Mouse (Mus musculus) midbrain, embryonic 12.5 days (tissue): Measurements from ENCODE around the gene Marco. TPM values are rescaled to one million over a fixed set of nuclear protein-coding genes. Genes with fewer than 3 reads are reported as not detected.

ENCODE experiments used
- ATAC-seq: fragments of 200-750 bp; cut with Nextera tagmentation; 2 replicates; pipeline ENCODE4 v1.8.0; 2017; ENCODE audit warnings: low read depth, moderate TSS enrichment, moderate library complexity; ENCODE audit not compliant: low FRiP score
- H3K27ac ChIP-seq: fragments of 300-500 bp; sonication (generic); replicated peaks from 2 replicates; pipeline ENCODE4 v1.5.1; 2016; ENCODE audit warnings: mild to moderate bottlenecking
- H3K27me3 ChIP-seq: fragments of 300-500 bp; sonication (generic); 2 replicates; pipeline ENCODE4 v1.6.1; 2016; ENCODE audit warnings: mild to moderate bottlenecking
- H3K36me3 ChIP-seq: fragments of 300-500 bp; sonication (generic); 2 replicates; pipeline ENCODE4 v1.6.1; 2016
- H3K4me1 ChIP-seq: fragments of 300-500 bp; sonication (generic); 2 replicates; pipeline ENCODE4 v1.6.1; 2016
- H3K4me2 ChIP-seq: fragments of 300-500 bp; sonication (generic); replicated peaks from 2 replicates; pipeline ENCODE4 v1.6.1; 2016; ENCODE audit warnings: mild to moderate bottlenecking, moderate library complexity
- H3K4me3 ChIP-seq: fragments of 300-500 bp; sonication (generic); 2 replicates; pipeline ENCODE4 v1.5.1; 2016; ENCODE audit warnings: mild to moderate bottlenecking
- H3K9ac ChIP-seq: fragments of 300-500 bp; sonication (generic); replicated peaks from 2 replicates; pipeline ENCODE4 v1.6.1; 2016; ENCODE audit warnings: mild to moderate bottlenecking, moderate library complexity
- H3K9me3 ChIP-seq: fragments of 300-500 bp; sonication (generic); 2 replicates; pipeline ENCODE4 v1.6.1; 2016; ENCODE audit warnings: mild to moderate bottlenecking
- WGBS: fragments of 180-500 bp; shearing (Covaris S2); methylation state at CpG from one replicate; pipeline ENCODE4 v1.1.7; 2016; 5-methylcytosine and 5-hydroxymethylcytosine counted together
- polyA plus RNA-seq: library from polyadenylated mRNA; unstranded; fragments of >200 nt; fragmentation: Nextera tagmentation; extraction: Ambion mirVana; gene quantifications from 2 replicates; pipeline ENCODE4 v1.2.1, GENCODE M21; 2016

Marco gene
- not detected in 2 replicates for polyA plus RNA-seq

DNA sequence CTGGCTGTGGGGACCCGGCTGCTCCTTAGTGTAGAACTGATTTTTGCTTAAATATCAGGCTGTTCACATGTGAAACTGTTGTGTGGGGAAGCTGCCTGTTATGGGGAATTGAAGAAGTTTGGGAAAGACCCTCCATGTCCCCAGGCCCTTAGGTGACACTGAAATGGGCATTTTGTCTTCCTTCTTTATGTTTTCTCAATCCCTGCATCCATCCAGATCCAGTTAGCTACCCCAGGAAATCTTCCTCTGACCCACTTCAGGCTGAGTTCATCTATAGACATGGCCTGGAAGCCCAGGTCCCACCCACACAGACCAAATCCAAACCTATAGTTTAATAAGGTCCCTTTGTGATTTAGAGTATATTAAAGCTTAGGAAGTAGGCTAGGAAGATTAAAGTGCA, at the start of gene Marco:
Gene Marco, minus strand, starts transcription at position 101 of the 400 bp plus-strand sequence.
- WGBS, result 71% methylated on average over 1 of the region's 1 CpGs
- no peaks in the 10 kb centered on the region for H3K27me3 ChIP-seq

DNA sequence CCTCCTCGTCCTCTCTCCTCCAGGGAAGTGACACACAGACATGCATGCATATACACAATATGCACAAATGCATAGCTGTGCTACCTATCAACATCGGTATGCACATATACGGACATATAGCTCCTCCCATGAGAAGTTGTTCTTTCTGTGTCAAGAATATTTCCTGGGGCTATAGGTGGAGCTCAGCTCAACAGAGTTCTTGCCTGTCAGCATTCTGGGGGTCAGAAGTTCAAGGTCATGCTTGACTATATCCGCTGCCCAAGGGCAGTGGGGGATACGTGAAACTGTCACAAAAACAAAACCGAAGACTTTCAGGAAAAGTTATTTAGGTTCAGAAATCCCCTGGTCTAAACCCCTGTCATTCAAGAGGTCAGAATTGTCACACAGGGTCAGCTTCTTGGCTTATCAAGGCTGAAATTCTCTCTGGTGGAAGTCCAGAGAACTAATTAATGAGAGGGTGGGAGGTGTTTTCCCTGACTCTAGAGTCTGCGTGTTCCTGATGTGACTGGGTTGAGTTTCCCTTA, 34.7 kb upstream of the Marco start:
- no peak overlapping the region for H3K9ac ChIP-seq
- H3K27ac ChIP-seq, result no peak overlapping the region
- no peak for ATAC-seq
- H3K27me3 ChIP-seq, result no peaks in the 10 kb centered on the region
- no peaks in the 10 kb centered on the region for H3K9me3 ChIP-seq
- 85% methylated on average over 7 of the region's 7 CpGs for WGBS
- H3K4me3 ChIP-seq, result no peak overlapping the region
- no peaks in the 10 kb centered on the region for H3K4me1 ChIP-seq
- no peak overlapping the region for H3K4me2 ChIP-seq
- H3K36me3 ChIP-seq, result no peaks in the 10 kb centered on the region

More for the DNA sequence above, at the start of gene Marco:
- Histone ChIP-seq H3K9me3 (no peaks in the 10 kb centered on the region), H3K36me3 (no peaks in the 10 kb centered on the region), H3K9ac (no peak within 1 kb of the TSS), H3K4me1 (no peaks in the 10 kb centered on the region), H3K4me3 (no peak within 1 kb of the TSS), H3K27ac (no peak within 1 kb of the TSS), H3K4me2 (no peak within 1 kb of the TSS)
- ATAC-seq, result no peak

DNA sequence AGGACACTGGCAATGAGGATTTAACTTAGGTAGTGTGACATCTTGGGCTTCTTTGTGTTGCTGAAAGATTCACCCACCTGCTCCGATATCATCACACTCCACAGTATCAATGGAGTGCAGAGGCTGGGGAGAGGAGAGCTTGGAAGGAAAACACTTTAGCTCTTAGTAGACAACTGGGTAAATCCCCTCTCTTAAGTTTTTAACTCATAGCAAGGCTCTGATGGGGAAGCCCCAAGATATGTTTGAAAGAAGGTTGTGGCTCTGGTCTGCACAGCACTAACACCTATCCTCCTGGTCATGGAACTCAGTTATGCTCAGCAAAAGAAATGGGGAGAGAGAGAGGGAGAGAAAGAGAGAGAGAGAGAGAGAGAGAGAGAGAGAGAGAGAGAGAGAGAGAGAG, 32.2 kb upstream of the Marco start:
- no peak overlapping the region for H3K9ac ChIP-seq
- H3K4me3 ChIP-seq, result no peak overlapping the region
- WGBS, result 96% methylated on average over 1 of the region's 1 CpGs
- no peaks in the 10 kb centered on the region for H3K27me3 ChIP-seq
- H3K27ac ChIP-seq, result no peak overlapping the region
- H3K4me1 ChIP-seq, result no peaks in the 10 kb centered on the region
- no peaks in the 10 kb centered on the region for H3K36me3 ChIP-seq
- ATAC-seq, result no peak
- H3K4me2 ChIP-seq, result no peak overlapping the region
- no peaks in the 10 kb centered on the region for H3K9me3 ChIP-seq

DNA sequence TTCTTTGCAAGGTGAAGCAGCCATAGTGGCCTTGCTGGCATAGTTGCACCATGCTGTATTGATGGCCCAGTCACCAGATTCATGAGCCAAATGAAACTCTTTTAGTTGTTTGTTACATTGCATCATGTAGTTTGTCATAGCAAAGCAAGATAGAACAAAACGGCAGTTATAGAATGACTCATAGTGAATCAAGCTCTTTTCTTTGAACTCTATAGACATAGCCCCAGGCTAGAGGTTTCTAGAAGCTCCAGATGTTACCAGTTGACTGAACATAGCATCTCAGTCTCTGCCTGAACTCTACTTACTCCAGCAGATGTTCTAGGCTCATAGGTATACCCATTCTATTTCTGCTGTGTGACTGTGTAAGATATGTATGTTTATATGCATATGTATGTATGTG, 31.1 kb upstream of the Marco start:
- Histone ChIP-seq H3K36me3 (no peaks in the 10 kb centered on the region), H3K4me3 (no peak overlapping the region), H3K4me1 (no peaks in the 10 kb centered on the region), H3K9me3 (no peaks in the 10 kb centered on the region), H3K27ac (no peak overlapping the region), H3K4me2 (no peak overlapping the region), H3K27me3 (no peaks in the 10 kb centered on the region), H3K9ac (no peak overlapping the region)
- no peak for ATAC-seq
- 80% methylated on average over 1 of the region's 1 CpGs for WGBS

DNA sequence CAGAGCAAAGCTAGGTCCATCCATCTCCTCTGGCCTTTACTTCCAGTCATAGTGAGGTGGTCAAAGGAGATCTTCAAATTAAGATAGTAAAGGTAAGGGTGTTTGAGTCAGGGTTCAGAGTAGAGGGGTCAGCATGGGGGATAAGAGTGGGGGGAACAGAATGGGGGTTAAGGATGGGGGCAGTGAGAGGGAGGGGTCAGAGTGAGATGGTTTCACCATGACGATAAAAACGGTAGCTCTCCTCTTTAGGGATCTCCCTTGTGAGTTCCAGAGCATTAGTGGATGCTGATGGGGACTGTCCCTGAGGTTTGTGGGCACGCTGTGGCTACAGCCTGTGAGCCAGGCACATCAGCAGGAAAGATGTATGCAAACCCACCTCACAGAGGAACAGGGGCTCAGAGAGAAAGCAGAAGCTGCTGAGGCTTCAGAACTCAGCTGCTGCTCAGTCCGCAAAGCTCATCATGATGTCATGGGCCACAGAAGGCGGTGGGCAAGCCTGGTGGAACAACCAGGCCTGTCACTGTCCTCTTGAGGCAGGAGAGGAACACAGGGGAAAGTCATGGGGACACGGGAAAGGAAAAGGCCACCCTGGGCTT, 27.6 kb upstream of the Marco start:
- Histone ChIP-seq H3K4me2 (no peak overlapping the region), H3K9me3 (no peaks in the 10 kb centered on the region), H3K36me3 (no peaks in the 10 kb centered on the region), H3K27me3 (no peaks in the 10 kb centered on the region), H3K9ac (no peak overlapping the region), H3K4me1 (no peaks in the 10 kb centered on the region), H3K4me3 (no peak overlapping the region), H3K27ac (no peak overlapping the region)
- ATAC-seq, result no peak
- WGBS, result 72% methylated on average over 6 of the region's 6 CpGs

DNA sequence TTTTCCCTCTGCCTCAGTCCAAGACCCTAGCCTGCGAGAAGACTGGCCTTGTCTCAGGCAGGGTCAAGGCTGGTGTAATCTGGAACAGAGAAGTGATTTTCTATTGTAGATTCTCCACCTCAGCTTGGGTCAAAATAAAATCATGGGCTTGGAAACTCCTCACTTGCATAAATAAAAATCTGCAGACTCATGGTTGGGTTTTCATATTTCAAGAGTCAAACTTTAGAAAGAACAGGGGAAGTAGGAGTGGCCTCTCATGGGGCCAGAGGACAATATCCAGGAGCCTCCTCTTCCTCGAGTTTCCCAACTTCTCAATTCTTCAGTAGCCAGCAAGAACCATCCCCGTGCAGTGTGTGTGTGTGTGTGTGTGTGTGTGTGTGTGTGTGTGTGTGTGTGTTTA, 26.9 kb upstream of the Marco start:
- no peaks in the 10 kb centered on the region for H3K9me3 ChIP-seq
- no peaks in the 10 kb centered on the region for H3K4me1 ChIP-seq
- no peak overlapping the region for H3K9ac ChIP-seq
- no peaks in the 10 kb centered on the region for H3K36me3 ChIP-seq
- no peak for ATAC-seq
- WGBS, result 76% methylated on average over 3 of the region's 3 CpGs
- H3K4me2 ChIP-seq, result no peak overlapping the region
- H3K27me3 ChIP-seq, result no peaks in the 10 kb centered on the region
- H3K27ac ChIP-seq, result no peak overlapping the region
- no peak overlapping the region for H3K4me3 ChIP-seq

DNA sequence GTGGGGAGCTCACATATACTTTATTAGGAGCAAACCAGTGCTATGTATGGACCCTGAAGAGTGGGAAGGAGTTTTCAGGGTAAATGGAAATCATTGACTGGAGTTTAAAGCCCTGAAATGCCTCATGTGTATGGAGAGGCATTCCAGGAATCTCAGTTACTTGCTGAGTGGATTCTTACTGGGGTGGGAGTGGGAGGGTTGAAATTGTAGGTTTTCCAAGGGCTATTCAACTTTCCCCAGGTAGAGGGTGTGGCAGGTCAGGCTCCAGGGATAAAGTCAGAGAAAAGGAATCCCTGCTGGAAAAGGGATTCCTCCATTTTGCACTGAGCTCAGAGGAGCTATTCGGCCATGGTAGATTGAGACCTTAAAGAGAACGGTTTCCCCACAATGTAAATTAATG, 25.1 kb upstream of the Marco start:
- Histone ChIP-seq H3K9me3 (no peaks in the 10 kb centered on the region), H3K4me1 (no peaks in the 10 kb centered on the region), H3K4me2 (no peak overlapping the region), H3K9ac (no peak overlapping the region), H3K4me3 (no peak overlapping the region), H3K36me3 (no peaks in the 10 kb centered on the region), H3K27ac (no peak overlapping the region), H3K27me3 (no peaks in the 10 kb centered on the region)
- no peak for ATAC-seq
- 83% methylated on average over 2 of the region's 2 CpGs for WGBS

DNA sequence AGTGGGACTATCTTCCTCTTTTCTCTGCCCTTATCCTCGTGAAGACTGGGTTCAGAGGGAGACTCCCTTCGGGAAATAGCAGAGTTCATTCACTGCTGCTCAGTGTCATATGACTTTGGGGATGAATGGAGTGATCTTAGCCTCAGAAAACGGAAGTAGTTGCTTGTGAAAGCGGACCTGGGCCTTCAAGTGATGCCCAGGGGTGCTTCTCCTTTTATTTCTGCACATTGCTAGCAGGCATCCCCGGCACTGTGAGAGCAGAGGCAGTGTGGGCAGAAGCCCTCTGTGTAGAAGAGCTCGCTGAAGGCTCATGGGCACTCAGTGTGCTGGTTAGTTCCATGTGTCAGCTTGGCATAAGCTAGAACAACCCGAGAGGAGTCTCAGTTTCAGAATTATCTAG, 12.8 kb upstream of the Marco start:
- Histone ChIP-seq H3K4me2 (no peak overlapping the region), H3K27ac (no peak overlapping the region), H3K4me1 (no peaks in the 10 kb centered on the region), H3K9ac (no peak overlapping the region), H3K9me3 (no peaks in the 10 kb centered on the region), H3K36me3 (no peaks in the 10 kb centered on the region), H3K4me3 (no peak overlapping the region), H3K27me3 (no peaks in the 10 kb centered on the region)
- no peak for ATAC-seq
- WGBS, result 76% methylated on average over 7 of the region's 7 CpGs

DNA sequence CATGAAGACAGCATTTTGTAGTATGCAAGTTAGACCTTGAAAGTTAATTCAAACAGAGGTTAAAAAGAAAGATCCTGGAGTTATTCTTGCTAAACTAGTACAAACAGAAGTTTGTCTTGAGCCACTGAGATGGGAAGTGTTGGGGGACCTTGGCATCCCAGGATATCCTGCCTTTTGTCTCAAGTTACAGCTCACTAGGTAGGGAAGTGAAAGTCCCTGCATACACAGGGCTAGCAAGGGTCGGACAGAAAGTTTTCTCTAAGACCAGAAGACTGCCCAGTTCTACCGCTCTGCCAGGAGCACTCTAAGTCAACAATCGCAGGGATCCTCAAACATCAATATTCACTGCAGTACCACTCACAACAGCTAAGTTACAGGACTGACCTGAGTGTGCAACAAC, 5.5 kb upstream of the Marco start:
- no peaks in the 10 kb centered on the region for H3K9me3 ChIP-seq
- H3K4me2 ChIP-seq, result no peak overlapping the region
- H3K36me3 ChIP-seq, result no peaks in the 10 kb centered on the region
- WGBS, result 76% methylated on average over 3 of the region's 3 CpGs
- no peak overlapping the region for H3K4me3 ChIP-seq
- no peak overlapping the region for H3K9ac ChIP-seq
- H3K27ac ChIP-seq, result no peak overlapping the region
- ATAC-seq, result no peak
- H3K4me1 ChIP-seq, result no peaks in the 10 kb centered on the region
- no peaks in the 10 kb centered on the region for H3K27me3 ChIP-seq

DNA sequence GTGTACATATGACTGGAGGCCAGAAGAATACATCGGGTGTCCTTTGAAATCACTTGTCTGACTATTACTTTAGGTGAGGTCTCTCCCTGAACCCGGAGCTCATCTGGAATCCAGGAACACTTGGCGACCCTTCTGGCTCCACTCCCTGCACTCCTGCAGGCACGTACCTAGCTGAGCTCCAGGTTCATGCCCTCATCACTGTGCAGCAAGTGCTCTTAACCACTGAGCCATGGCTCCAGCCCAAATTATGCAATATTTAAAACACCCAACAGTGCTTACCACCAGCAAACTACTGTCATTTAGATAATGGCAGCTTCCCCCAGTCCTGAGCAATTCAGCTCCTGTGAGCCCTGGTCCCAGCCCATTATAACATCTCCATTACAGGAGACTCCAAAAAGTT, 4.2 kb upstream of the Marco start:
- Histone ChIP-seq H3K4me2 (no peak overlapping the region), H3K36me3 (no peaks in the 10 kb centered on the region), H3K4me1 (no peaks in the 10 kb centered on the region), H3K27me3 (no peaks in the 10 kb centered on the region), H3K4me3 (no peak overlapping the region), H3K9me3 (no peaks in the 10 kb centered on the region), H3K9ac (no peak overlapping the region), H3K27ac (no peak overlapping the region)
- WGBS, result 83% methylated on average over 4 of the region's 4 CpGs
- no peak for ATAC-seq

DNA sequence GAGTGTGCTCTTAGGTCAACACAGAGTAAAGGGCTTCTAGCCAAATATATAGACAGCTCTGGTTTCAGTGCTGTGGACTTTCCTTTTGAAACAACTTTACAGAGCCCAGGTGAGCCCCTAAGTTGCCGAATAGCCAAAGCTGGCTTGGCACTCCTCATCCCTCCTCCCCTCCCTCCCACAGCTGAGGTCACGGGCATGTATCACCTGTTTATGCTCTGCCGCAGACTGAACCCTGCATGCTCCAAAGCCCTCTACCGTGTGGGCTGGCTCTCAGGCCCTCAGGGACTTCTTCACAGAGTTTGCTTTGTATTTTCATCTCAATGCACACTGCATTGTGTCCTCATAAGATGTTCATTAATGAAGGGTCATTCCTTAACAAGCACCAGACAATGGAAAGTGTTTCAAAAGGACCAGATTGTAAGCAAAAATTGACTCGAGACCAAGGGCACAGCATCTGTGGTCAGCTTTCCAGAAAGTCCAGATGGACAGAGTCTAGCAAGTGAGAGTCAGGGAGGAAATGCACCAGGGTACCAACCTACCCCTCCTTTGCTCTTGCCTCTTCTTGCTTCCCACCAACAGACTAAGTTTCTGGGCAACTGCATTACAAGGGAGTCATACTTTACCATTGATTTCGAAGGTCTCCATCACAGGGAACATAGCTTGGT, 646 bp downstream of the Marco start:
- H3K4me1 ChIP-seq, result no peaks in the 10 kb centered on the region
- WGBS, result 69% methylated on average over 6 of the region's 6 CpGs
- H3K36me3 ChIP-seq, result no peaks in the 10 kb centered on the region
- no peak overlapping the region for H3K4me3 ChIP-seq
- H3K27me3 ChIP-seq, result no peaks in the 10 kb centered on the region
- H3K27ac ChIP-seq, result no peak overlapping the region
- H3K9me3 ChIP-seq, result no peaks in the 10 kb centered on the region
- no peak overlapping the region for H3K9ac ChIP-seq
- ATAC-seq, result no peak
- no peak overlapping the region for H3K4me2 ChIP-seq

DNA sequence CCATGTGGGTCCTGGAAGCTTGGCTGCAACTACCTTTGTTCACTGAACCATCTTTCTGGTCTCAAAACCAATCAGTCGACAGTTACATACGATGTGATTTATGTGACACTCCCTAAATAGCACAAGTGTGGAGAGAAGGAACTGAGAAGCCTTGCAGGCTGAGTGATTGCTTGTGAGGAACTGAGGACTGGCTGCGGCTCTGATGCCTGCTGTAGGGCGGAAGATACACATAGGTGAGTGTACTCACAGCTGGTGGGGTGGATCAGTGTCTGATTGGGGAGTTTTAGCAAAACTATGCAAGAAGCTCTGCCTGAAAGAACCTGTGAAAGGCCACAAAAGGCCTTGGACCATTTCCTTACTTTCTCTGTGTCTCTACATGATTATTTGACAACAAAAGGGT, 3.3 kb downstream of the Marco start:
- no peaks in the 10 kb centered on the region for H3K9me3 ChIP-seq
- WGBS, result 83% methylated on average over 4 of the region's 4 CpGs
- no peaks in the 10 kb centered on the region for H3K27me3 ChIP-seq
- H3K4me1 ChIP-seq, result no peaks in the 10 kb centered on the region
- H3K4me3 ChIP-seq, result no peak overlapping the region
- no peak overlapping the region for H3K9ac ChIP-seq
- ATAC-seq, result no peak
- no peak overlapping the region for H3K27ac ChIP-seq
- H3K36me3 ChIP-seq, result no peaks in the 10 kb centered on the region
- H3K4me2 ChIP-seq, result no peak overlapping the region

DNA sequence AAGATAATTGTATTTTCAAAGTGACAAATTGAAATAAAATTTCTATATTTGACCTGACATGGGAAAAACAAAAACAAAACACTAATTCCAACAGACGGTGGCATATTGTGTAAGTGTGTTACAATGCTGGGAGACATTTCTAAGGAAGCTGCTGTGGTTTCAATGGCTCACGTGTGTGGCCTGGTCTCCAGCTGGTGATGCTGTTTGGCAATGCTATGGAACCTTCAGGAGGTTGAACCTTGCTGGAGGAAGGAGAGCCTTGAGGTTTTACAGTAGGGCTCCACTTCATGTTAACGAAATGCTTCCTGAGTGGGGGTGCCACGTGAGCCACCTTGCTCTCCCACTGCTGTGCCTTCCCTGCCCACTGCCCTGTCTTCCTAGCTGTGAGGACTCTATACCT, 6.8 kb downstream of the Marco start:
- H3K4me1 ChIP-seq, result no peaks in the 10 kb centered on the region
- H3K27me3 ChIP-seq, result no peaks in the 10 kb centered on the region
- H3K27ac ChIP-seq, result no peak overlapping the region
- 84% methylated on average over 4 of the region's 4 CpGs for WGBS
- ATAC-seq, result no peak
- H3K4me3 ChIP-seq, result no peak overlapping the region
- no peaks in the 10 kb centered on the region for H3K36me3 ChIP-seq
- no peaks in the 10 kb centered on the region for H3K9me3 ChIP-seq
- H3K9ac ChIP-seq, result no peak overlapping the region
- no peak overlapping the region for H3K4me2 ChIP-seq
